Mouse (Mus musculus): ENCODE measurements at regions not wholly inside any gene's neighbourhood (a gene's known extent, or its start where the extent isn't known, plus 50 kb on each side); places are given as distances from the start of the nearest gene placed in this dataset.
"Not testable (repeated sequence)": the region's sequence is repeated elsewhere in the genome, so short reads cannot be mapped to it uniquely, and the experiment has no call there.

GRCm38 (mm10) chr4:67141896-67142295, 314.5 kb downstream of the Tlr4 start:
- DNase-seq, result no peak
- intact Hi-C loops (cut with DNase I), result no loop called here

DNA sequence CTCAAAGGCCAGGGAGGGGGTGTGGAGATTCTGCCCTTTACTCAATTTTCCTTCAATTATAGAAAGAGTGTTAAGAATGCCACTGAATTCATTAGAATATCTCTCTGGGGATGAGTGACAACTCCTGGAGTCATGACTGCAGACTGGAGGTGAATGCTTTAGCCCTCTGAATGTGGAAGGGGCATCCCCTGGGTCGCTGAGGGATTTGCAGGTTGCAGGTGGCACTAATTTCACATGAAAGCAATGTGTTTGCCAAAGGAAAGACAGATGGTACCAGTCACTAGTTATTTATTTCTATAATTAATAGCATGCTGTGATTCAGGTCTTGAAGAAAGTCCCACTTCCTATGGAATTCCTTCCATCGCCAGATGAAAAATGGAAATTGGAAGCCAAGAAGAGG, 321.1 kb downstream of the Tlr4 start:
- intact Hi-C loops (cut with DNase I), result no loop called here
- no peak for DNase-seq

- no peak for DNase-seq
- intact Hi-C loops (cut with DNase I), result no loop called here
Observed at GRCm38 (mm10) chr4:67162673-67163072, 335.3 kb downstream of the Tlr4 start.

GRCm38 (mm10) chr4:67167720-67168119, 340.3 kb downstream of the Tlr4 start:
- intact Hi-C loops (cut with DNase I), result no loop called here
- no peak for DNase-seq

DNA sequence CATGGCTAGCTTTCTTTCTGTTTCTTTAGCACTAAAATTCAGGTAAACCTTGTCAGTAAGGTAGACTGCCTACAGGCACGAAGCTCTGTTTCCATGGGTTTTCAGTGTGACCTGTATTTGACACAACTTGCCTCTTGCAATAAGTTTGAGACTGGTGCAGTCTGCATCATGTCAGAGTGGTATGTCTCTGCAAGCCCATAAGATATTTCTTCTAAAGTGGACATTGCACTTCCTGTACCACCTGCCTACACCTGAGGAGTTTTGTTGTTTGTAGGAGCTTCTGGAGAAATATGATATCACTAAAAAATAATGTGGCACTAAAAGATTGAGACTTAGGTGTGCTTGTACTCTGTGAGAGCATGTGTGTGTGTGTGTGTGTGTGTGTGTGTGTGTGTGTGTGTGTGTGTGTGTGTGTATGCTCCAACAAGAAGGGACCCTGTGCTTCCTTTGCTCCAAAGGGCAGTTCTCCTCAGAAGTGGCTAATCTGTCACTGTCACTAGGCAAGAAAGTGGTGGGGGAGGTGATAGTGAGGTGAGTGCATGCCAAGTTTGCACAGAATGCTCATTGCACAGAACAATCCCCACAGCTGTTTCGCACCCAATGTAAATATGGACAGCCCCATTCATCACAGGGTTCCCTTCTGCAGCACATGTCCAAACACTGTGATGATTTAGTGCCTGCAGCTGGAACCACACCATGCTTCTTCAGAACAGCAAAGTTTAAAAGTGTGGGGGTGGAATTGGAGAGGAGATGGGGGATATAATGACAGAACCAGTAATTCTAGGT, 360.5 kb downstream of the Tlr4 start:
- DNase-seq, result no peak
- intact Hi-C loops (cut with DNase I), result no loop called here

- intact Hi-C loops (cut with DNase I), result no loop called here
Observed at GRCm38 (mm10) chr4:67190536-67190935, 363.2 kb downstream of the Tlr4 start.

GRCm38 (mm10) chr4:67194425-67194824, 367.0 kb downstream of the Tlr4 start:
- intact Hi-C loops (cut with DNase I), result no loop called here
- no peak for DNase-seq

More at GRCm38 (mm10) chr4:67190536-67190935, 363.2 kb downstream of the Tlr4 start:
- no peak for DNase-seq

- no peak for DNase-seq
- intact Hi-C loops (cut with DNase I), result no loop called here
Observed at GRCm38 (mm10) chr4:67196907-67197306, 369.5 kb downstream of the Tlr4 start.

DNA sequence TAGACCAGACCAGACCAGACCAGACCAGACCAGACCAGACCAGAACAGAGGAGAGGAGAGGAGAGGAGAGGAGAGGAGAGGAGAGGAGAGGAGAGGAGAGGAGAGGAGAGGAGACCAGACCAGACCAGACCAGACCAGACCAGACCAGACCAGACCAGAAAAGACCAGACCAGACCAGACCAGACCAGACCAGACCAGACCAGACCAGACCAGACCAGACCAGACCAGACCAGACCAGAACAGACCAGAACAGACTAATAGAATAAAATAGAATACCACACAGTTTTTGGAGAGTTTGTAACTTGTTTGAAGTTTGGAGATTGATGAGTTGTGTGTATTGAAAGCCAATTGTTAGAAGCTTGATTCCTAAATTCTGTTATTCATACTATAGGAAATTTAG, 381.0 kb downstream of the Tlr4 start:
- peak; percentile 18 to 59 for DNase-seq

GRCm38 (mm10) chr4:67213363-67213762, 386.0 kb downstream of the Tlr4 start:
- intact Hi-C loops (cut with DNase I), result no loop called here
- no peak for DNase-seq

More for the DNA sequence above, 381.0 kb downstream of the Tlr4 start:
- intact Hi-C loops (cut with DNase I), result not testable (repeated sequence)

- intact Hi-C loops (cut with DNase I), result no loop called here
- DNase-seq, result no peak
Observed at GRCm38 (mm10) chr4:67224533-67224932, 397.1 kb downstream of the Tlr4 start.

DNA sequence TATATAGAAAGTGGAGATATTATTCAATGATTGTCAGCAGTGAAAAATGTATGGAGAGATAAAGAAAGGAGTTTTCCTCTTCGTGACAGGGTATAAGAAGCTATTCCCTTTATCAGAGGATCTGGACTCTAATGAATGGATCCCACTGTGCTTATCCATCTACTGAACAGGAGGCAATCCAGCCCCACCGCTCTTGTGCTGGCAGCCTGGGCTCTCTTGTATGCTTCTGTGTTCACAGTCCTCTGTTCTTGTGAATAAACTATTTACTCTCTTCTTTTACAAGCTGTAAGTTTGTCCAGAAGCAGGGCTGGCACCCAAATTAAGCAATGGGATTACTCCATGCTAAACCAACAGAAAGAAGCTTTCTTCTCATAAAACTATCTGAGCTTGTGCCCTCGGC, 401.8 kb downstream of the Tlr4 start:
- intact Hi-C loops (cut with DNase I), result no loop called here
- no peak for DNase-seq

- intact Hi-C loops (cut with DNase I), result no loop called here
- no peak for DNase-seq
Observed at GRCm38 (mm10) chr4:67273553-67273952, 446.2 kb downstream of the Tlr4 start.

DNA sequence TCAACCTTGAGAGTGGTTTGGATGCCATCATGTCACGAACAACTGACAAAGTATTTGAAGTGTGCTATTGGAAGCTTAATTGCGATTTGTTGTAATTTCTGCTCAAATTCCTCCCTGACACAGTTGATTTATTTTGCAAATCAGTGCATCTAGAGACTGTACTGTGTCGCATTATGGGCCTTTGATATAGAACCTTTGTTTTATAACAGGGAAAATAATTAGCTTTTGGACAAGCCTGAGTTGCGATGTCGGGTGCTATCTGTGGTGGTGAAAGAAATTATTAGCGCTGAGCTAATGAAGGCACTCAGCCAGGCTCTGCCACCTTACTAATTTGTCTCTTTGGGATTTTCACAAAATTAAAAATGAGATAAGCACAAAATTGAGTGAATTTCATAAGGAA, 473.6 kb downstream of the Tlr4 start:
- DNase-seq, result no peak

DNA sequence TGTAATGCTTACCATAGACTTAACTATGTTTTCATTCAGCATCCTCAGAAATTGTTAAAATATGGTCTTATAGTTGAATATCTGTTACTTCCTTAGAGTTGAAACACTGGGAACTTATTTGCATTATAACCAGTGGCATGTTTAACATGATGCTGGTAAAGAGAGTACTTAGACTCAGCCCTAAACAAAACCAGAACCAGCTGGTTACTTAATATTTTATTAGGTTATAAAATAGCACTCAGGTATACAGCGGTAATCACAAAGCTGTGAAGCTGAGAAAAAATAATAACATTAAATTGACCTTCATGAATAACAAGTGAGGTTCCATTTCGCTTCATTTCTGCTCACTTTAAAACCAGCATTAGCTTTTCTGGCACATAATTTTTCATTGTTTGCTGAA, 474.4 kb downstream of the Tlr4 start:
- no peak for DNase-seq
- intact Hi-C loops (cut with DNase I), result no loop called here

More for the DNA sequence above, 473.6 kb downstream of the Tlr4 start:
- intact Hi-C loops (cut with DNase I), result no loop called here

- intact Hi-C loops (cut with DNase I); DNase-seq: not testable (repeated sequence)
Observed at GRCm38 (mm10) chr4:67320098-67320497, 492.7 kb downstream of the Tlr4 start.
